Mouse (Mus musculus) myocyte (in vitro differentiated cells): ENCODE results near the gene P4ha2. TPM values are rescaled to one million over a fixed set of nuclear protein-coding genes. Genes with fewer than 3 reads are reported as not detected.

ENCODE experiments used
- H3K27me3 ChIP-seq: one replicate; pipeline ENCODE4 v1.6.1; 2011; ENCODE audit not compliant: control insufficient read depth, insufficient read depth, insufficient read length
- H3K36me3 ChIP-seq: one replicate; pipeline ENCODE4 v1.6.1; 2011; ENCODE audit not compliant: control insufficient read depth, insufficient read depth
- H3K4me2 ChIP-seq: one replicate; pipeline ENCODE4 v1.6.1; 2011; ENCODE audit warnings: low read depth, control low read depth
- H3K4me3 ChIP-seq: one replicate; pipeline ENCODE4 v1.5.1; 2011; ENCODE audit warnings: mild to moderate bottlenecking, control low read depth, moderate library complexity
- H3K79me2 ChIP-seq: one replicate; pipeline ENCODE4 v1.6.1; 2011; ENCODE audit not compliant: control insufficient read depth, insufficient read depth
- H3ac ChIP-seq: one replicate; pipeline ENCODE4 v1.6.1; 2011; ENCODE audit not compliant: control insufficient read depth, insufficient read length
- CEBPB ChIP-seq: IDR thresholded peaks from 2 replicates; pipeline ENCODE4 v1.6.1; 2011; ENCODE audit warnings: mild to moderate bottlenecking, moderate library complexity; ENCODE audit not compliant: poor library complexity, insufficient read depth, severe bottlenecking
- E2F4 ChIP-seq: IDR thresholded peaks from one replicate; pipeline ENCODE4 v1.6.1; 2011; ENCODE audit warnings: mild to moderate bottlenecking, control low read depth, moderate library complexity; ENCODE audit not compliant: insufficient read depth
- MAX ChIP-seq: IDR thresholded peaks from one replicate; pipeline ENCODE4 v1.6.1; 2011; ENCODE audit warnings: low read depth, mild to moderate bottlenecking, control low read depth
- MYOD1 ChIP-seq, 3 experiments: IDR thresholded peaks; one replicate each; pipeline ENCODE4 v1.6.1; 2011; ENCODE audit warnings: control low read depth in 2 of 3, low read depth in 2 of 3, mild to moderate bottlenecking in 2 of 3, moderate library complexity in 1 of 3; ENCODE audit not compliant: insufficient read length in 2 of 3, control insufficient read depth in 1 of 3
- MYOG ChIP-seq, 3 experiments: IDR thresholded peaks; one replicate each; pipeline ENCODE4 v1.6.1; 2011; ENCODE audit warnings: control low read depth in 2 of 3, low read depth in 2 of 3, mild to moderate bottlenecking in 2 of 3; ENCODE audit not compliant: insufficient read length in 2 of 3, control insufficient read depth in 1 of 3, insufficient read depth in 1 of 3
- POLR2A ChIP-seq: IDR thresholded peaks from one replicate; pipeline ENCODE4 v1.6.1; 2011; ENCODE audit warnings: low read depth, mild to moderate bottlenecking, control low read depth, moderate library complexity; ENCODE audit not compliant: insufficient read length
- POLR2AphosphoS2 ChIP-seq: IDR thresholded peaks from one replicate; pipeline ENCODE4 v1.6.1; 2011; ENCODE audit warnings: low read depth, control low read depth; ENCODE audit not compliant: insufficient read length
- REST ChIP-seq: IDR thresholded peaks from one replicate; pipeline ENCODE4 v1.6.1; 2011; ENCODE audit warnings: mild to moderate bottlenecking, control low read depth, moderate library complexity; ENCODE audit not compliant: insufficient read depth, insufficient read length
- SRF ChIP-seq: IDR thresholded peaks from one replicate; pipeline ENCODE4 v1.6.1; 2011; ENCODE audit warnings: low read depth; ENCODE audit not compliant: control insufficient read depth, insufficient read length
- TCF12 ChIP-seq: IDR thresholded peaks from one replicate; pipeline ENCODE4 v1.6.1; 2011; ENCODE audit warnings: mild to moderate bottlenecking, control low read depth; ENCODE audit not compliant: poor library complexity, insufficient read depth, severe bottlenecking
- TCF3 ChIP-seq: IDR thresholded peaks from one replicate; pipeline ENCODE4 v1.6.1; 2011; ENCODE audit warnings: low read depth, control low read depth; ENCODE audit not compliant: insufficient read length
- USF1 ChIP-seq: IDR thresholded peaks from one replicate; pipeline ENCODE4 v1.6.1; 2011; ENCODE audit warnings: low read depth, mild to moderate bottlenecking, control low read depth, moderate library complexity
- polyA plus RNA-seq: library from polyadenylated mRNA; unstranded; fragments of >200 nt; fragmentation: generic; extraction: Trizol; gene quantifications from one replicate; pipeline ENCODE4 v1.2.1, GENCODE M21; 2012; ENCODE audit warnings: missing spikeins

P4ha2 gene
- polyA plus RNA-seq, 1 experiment: 89.0 TPM

GRCm38 (mm10) chr11:54054257-54054656 is 45.6 kb upstream of the P4ha2 start:
- Histone ChIP-seq H3K27me3 (no peaks in the 10 kb centered on the region), H3K79me2 (no peaks in the 10 kb centered on the region), H3K36me3 (peaks cover 63% of the 10 kb centered on the region), H3K4me3 (no peak overlapping the region), H3ac (no peak overlapping the region), H3K4me2 (no peak overlapping the region)
- TF ChIP-seq TCF12 (no peak), MAX (no peak), MYOG (IDR thresholded peaks at IDR 0.05; ENCODE audit: control insufficient read depth in 1 of 3, insufficient read depth in 1 of 3, insufficient read length in 2 of 3, low read depth in 2 of 3) (no peak), CEBPB (no peak)

DNA sequence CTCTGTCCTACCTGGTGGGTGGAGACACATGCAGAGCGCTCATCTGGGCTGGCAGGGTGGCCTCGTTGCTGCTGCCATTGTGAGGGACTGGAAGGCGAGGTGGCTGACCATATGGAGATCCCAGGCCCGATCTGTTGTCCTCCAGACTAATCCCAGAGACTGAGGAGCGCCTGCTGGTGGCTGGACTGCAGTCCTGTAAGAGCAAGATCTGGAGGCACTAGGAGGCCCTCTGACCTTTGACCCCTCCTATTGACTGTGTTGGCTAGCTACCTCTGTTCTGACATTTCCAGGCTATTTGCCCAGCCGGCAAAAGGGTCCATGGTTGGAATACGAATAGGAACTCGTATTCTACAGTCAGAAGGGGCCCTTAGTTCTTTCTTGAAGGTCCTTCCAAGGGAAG is 43.8 kb upstream of the P4ha2 start:
- peaks cover 12% of the 10 kb centered on the region for H3K79me2 ChIP-seq
- no peak overlapping the region for H3K4me2 ChIP-seq
- TF ChIP-seq POLR2A (no peak), SRF (no peak), MYOG (IDR thresholded peaks at IDR 0.05; ENCODE audit: control insufficient read depth in 1 of 3, insufficient read depth in 1 of 3, insufficient read length in 2 of 3, low read depth in 2 of 3) (no peak), POLR2AphosphoS2 (no peak), MAX (no peak), MYOD1 (IDR thresholded peaks at IDR 0.05; ENCODE audit: control insufficient read depth in 1 of 3, insufficient read length in 2 of 3, low read depth in 2 of 3) (no peak)
- H3K27me3 ChIP-seq: no peaks in the 10 kb centered on the region
- no peak overlapping the region for H3ac ChIP-seq
- peaks cover 58% of the 10 kb centered on the region for H3K36me3 ChIP-seq
- H3K4me3 ChIP-seq: no peak overlapping the region

GRCm38 (mm10) chr11:54057428-54057827 is 42.5 kb upstream of the P4ha2 start:
- Histone ChIP-seq H3ac (no peak overlapping the region), H3K4me2 (no peak overlapping the region), H3K4me3 (no peak overlapping the region), H3K79me2 (peaks cover 15% of the 10 kb centered on the region), H3K36me3 (peaks cover 49% of the 10 kb centered on the region), H3K27me3 (no peaks in the 10 kb centered on the region)
- TF ChIP-seq POLR2AphosphoS2 (peak; percentile 7), MYOD1 (IDR thresholded peaks at IDR 0.05; ENCODE audit: control insufficient read depth in 1 of 3, insufficient read length in 2 of 3, low read depth in 2 of 3) (peak in 1 of 3 experiments; percentile 17), TCF12 (no peak)

DNA sequence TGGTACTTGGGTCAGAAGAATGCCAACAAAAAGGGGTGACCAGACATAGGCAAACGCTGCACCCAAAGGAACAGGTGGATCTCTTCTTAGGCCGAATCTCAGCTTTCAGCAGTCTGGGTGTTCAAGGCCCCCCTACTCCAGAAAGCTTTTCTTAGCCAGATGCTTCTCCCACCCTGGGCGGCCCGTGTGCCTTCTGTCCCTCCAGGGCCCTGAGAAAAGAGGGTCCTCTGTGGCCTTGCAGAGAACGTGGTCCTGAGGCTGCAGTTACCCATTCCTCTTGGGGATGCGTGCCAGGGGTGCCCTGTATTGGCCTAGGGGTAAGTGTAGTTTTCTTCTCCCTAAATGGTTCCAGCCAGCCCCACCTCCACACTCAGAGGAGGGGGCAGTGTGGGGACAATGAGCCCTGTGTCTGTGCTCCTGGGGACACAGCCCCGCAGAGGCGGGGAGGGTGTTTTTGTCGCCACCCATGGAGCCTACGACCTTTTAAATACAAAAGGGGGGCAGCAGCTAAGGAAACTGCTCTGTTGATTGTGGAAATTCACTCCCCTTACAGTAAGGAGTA is 41.8 kb upstream of the P4ha2 start:
- no peaks in the 10 kb centered on the region for H3K27me3 ChIP-seq
- H3K79me2 ChIP-seq: peaks cover 15% of the 10 kb centered on the region
- H3ac ChIP-seq: no peak overlapping the region
- no peak overlapping the region for H3K4me2 ChIP-seq
- peaks cover 42% of the 10 kb centered on the region for H3K36me3 ChIP-seq
- no peak overlapping the region for H3K4me3 ChIP-seq
- TF ChIP-seq POLR2A: no peak
- TF ChIP-seq CEBPB: no peak
- no peak for TF ChIP-seq MYOG (IDR thresholded peaks at IDR 0.05; ENCODE audit: control insufficient read depth in 1 of 3, insufficient read depth in 1 of 3, insufficient read length in 2 of 3, low read depth in 2 of 3)
- TF ChIP-seq TCF3: no peak
- TF ChIP-seq SRF: no peak
- TF ChIP-seq POLR2AphosphoS2: no peak
- TF ChIP-seq E2F4: no peak
- no peak for TF ChIP-seq TCF12
- no peak for TF ChIP-seq REST
- no peak for TF ChIP-seq MAX
- TF ChIP-seq USF1: no peak

GRCm38 (mm10) chr11:54058643-54059042 is 41.3 kb upstream of the P4ha2 start:
- peaks cover 15% of the 10 kb centered on the region for H3K79me2 ChIP-seq
- no peak overlapping the region for H3ac ChIP-seq
- H3K4me2 ChIP-seq: no peak overlapping the region
- peaks cover 40% of the 10 kb centered on the region for H3K36me3 ChIP-seq
- no peak for TF ChIP-seq POLR2A
- TF ChIP-seq TCF3: no peak
- TF ChIP-seq POLR2AphosphoS2: no peak
- no peak for TF ChIP-seq TCF12
- TF ChIP-seq SRF: no peak
- no peak for TF ChIP-seq MYOG (IDR thresholded peaks at IDR 0.05; ENCODE audit: control insufficient read depth in 1 of 3, insufficient read depth in 1 of 3, insufficient read length in 2 of 3, low read depth in 2 of 3)
- TF ChIP-seq E2F4: no peak
- no peak for TF ChIP-seq USF1
- no peak for TF ChIP-seq MAX
- no peak for TF ChIP-seq REST
- TF ChIP-seq CEBPB: no peak
- TF ChIP-seq MYOD1 (IDR thresholded peaks at IDR 0.05; ENCODE audit: control insufficient read depth in 1 of 3, insufficient read length in 2 of 3, low read depth in 2 of 3): no peak
- H3K27me3 ChIP-seq: no peaks in the 10 kb centered on the region
- H3K4me3 ChIP-seq: no peak overlapping the region
